Mouse (Mus musculus) thymus, adult 18-20 months (tissue): ENCODE measurements at regions not wholly inside any gene's neighbourhood (a gene's known extent, or its start where the extent isn't known, plus 50 kb on each side); places are given as distances from the start of the nearest gene placed in this dataset.
A peak's percentile ranks its signal among the peaks of the same experiment; 100 is the strongest.

Source experiments
- DNase-seq, 2 experiments: peaks; one replicate each; pipeline ENCODE4 v3.0.0; 2022; ENCODE audit warnings: mixed read lengths in 2 of 2

- DNase-seq, result peak in 1 of 2 experiments; percentile 38
These were observed 347.0 kb downstream of the Rnf144a start for GRCm38 (mm10) chr12:26067866-26068684.

GRCm38 (mm10) chr12:26060378-26060777 is 354.7 kb downstream of the Rnf144a start:
- no peak for DNase-seq

GRCm38 (mm10) chr12:26059090-26059489 is 356.0 kb downstream of the Rnf144a start:
- no peak for DNase-seq

GRCm38 (mm10) chr12:26057491-26058054 is 357.5 kb downstream of the Rnf144a start:
- no peak for DNase-seq

- no peak for DNase-seq
These were observed 368.1 kb downstream of the Rnf144a start for GRCm38 (mm10) chr12:26046991-26047390.

- no peak for DNase-seq
These were observed 369.7 kb downstream of the Rnf144a start for GRCm38 (mm10) chr12:26045321-26045720.

GRCm38 (mm10) chr12:26012951-26013350 is 402.1 kb downstream of the Rnf144a start:
- DNase-seq, result no peak

- DNase-seq, result no peak
These were observed 421.0 kb downstream of the Rnf144a start for GRCm38 (mm10) chr12:25994063-25994462.

GRCm38 (mm10) chr12:25991801-25992525 is 423.1 kb downstream of the Rnf144a start:
- no peak for DNase-seq

GRCm38 (mm10) chr12:25982545-25982944 is 432.5 kb downstream of the Rnf144a start:
- no peak for DNase-seq

- DNase-seq, result no peak
These were observed 436.7 kb downstream of the Rnf144a start for GRCm38 (mm10) chr12:25978335-25978734.

- peak; percentile 4 to 20 for DNase-seq
These were observed 456.5 kb downstream of the Rnf144a start for GRCm38 (mm10) chr12:25958584-25958983.

GRCm38 (mm10) chr12:25957547-25957946 is 457.5 kb downstream of the Rnf144a start:
- no peak for DNase-seq

- no peak for DNase-seq
These were observed 467.9 kb downstream of the Rnf144a start for GRCm38 (mm10) chr12:25947107-25947506.

GRCm38 (mm10) chr12:25946121-25946520 is 468.9 kb downstream of the Rnf144a start:
- no peak for DNase-seq

- DNase-seq, result no peak
These were observed 476.2 kb downstream of the Rnf144a start for GRCm38 (mm10) chr12:25938856-25939255.

- no peak for DNase-seq
These were observed 480.1 kb downstream of the Rnf144a start for GRCm38 (mm10) chr12:25934946-25935345.

- no peak for DNase-seq
These were observed 480.5 kb downstream of the Rnf144a start for GRCm38 (mm10) chr12:25934526-25934925.

GRCm38 (mm10) chr12:25926367-25926766 is 488.7 kb downstream of the Rnf144a start:
- DNase-seq, result no peak

- DNase-seq, result no peak
These were observed 490.5 kb downstream of the Rnf144a start for GRCm38 (mm10) chr12:25924526-25924925.

- DNase-seq, result no peak
These were observed 491.3 kb downstream of the Rnf144a start for GRCm38 (mm10) chr12:25923772-25924171.

GRCm38 (mm10) chr12:25905614-25906013 is 509.4 kb downstream of the Rnf144a start:
- no peak for DNase-seq

- no peak for DNase-seq
These were observed 518.5 kb downstream of the Rnf144a start for GRCm38 (mm10) chr12:25896543-25896942.

GRCm38 (mm10) chr12:25895691-25896090 is 519.4 kb downstream of the Rnf144a start:
- no peak for DNase-seq
